Mouse (Mus musculus): ENCODE data around the gene Tstd2.

Gene Tstd2

DNA sequence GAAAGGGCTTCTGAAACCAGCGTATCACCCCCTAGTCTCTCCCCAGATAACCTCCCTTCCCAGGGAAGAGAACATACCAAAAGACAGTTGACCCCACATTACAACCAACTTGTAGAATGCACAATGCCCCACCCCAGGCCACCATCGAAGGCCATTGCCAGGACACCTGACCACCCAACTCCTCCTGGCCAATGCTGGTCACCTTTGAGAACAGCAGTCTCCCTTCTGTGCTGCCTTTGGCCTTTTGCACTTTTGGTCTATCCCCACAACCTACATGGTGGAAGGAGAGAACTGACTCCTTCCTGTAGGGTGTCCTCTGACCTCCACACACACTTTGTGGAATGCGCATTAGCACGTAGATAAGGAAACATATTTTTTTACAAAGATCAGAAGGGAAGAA, 21.0 kb downstream of the Tstd2 start:
- DNase-seq = no peak

DNA sequence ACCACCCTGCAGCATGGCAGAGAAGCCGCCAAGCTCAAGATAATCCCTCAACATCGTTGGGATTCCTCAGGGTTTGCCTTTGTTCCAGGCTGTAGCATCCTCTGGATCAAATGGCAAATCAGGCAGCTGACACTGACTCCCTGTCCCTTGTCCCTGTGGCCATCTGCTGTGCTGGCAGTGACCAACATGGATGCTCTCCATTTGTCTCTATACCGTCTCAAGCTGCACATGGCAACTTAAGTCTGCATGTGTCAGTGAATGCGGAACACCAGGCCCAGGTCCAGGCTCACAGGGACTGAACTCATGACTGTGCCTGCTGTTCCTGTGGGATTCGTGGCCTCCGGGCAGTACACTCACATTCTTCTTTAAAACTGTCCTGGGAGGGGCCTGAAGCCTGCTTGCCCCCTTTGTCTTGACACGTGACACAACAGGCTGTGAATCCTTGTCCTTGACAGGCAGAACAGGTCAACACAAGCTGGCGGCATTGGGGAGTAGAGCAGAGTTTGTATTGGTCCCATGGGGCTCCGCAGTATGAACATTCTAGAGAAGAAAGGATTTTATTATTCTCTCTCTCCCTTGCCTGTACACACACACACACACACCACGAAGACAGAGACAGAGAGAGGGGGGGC, 21.8 kb downstream of the Tstd2 start:
- no peak for DNase-seq

DNA sequence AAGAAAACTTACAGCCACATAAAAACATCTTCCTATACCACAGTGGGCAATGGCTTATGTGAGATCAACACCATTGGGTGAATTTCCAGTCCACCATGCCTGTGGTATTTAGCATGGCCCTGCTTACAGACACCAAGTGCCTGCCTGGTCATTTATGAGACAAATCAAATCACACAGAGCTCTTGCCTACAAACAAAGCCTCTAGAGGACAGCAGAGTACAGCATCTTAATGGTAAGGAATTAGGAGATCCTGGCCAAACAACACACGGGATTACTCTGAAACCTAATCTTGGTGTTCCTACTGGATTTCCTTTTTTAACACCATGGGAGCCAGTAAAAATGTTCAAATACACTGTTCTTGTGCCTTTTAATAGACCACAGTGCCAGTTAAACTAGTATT, 23.2 kb downstream of the Tstd2 start:
- DNase-seq = no peak

DNA sequence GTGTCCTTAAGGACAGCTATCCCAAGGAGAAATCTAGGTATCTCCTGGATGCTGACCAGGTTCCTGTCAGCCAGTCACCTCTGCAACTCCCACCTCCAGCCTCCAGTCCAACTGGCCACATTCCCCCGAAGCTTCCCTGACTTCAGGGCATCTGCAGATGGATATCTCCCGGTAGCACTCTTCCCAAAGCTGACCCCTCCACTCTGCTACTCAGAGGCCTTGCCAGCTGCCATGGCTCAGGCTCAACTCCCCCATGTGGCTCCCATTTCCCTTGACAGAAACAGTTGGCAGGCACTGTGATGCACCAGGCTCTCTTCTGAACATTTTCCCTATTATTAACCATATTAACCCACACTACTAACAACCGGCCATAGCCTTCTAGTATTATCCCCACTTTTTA, 27.1 kb downstream of the Tstd2 start:
- DNase-seq = no peak

DNA sequence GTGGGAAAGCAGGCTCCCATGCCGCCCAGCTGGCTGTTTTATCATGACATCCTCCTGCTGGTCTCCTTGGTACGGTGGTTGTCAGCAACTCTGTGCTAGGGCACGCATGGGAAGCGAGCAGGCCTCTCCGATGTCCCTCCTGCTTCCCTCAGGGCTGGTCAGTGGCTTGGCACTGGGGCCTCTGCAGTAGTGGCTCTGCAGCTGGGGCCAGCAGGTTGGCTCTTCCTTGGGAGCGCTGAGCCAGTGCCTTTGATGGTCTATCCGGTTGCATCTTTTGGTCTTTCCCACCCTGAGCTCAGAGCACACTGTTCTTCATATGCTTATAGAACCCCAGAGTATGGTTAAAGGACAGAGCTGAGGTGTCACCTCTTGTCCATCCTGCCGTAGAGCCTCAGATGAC, 28.4 kb downstream of the Tstd2 start:
- DNase-seq = no peak

DNA sequence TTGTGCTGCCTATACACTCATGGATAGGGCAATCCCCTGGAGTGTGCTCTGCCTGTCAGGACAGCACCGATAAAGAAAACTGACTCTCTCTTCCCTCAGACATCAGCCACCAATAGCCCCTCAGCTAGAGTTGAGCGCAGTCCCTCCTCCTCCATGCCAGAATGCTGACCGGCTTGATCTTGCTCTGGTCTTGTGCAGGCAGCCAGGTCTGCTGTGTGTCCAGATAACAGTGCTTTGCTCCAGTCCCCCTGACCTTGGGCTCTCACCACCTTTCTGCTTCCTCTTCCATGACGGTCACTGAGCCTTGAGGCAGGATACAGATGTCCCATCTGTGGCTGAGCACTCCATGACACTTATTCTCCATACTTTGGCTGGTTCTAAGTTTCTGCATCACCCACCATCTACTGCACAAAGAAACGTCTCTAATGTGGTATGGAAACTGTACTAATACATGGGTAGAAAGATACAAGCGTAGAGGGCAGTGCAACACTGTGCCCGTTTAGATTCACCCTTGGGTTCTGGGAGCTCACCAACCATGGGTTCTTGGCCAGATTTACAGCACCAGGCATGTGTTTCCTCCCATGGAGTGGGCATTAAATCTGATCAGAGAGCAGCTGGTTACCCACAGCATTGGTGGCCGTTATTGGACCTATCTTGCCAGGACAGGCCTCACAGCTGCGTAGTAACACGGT, 36.3 kb downstream of the Tstd2 start:
- DNase-seq = no peak

DNA sequence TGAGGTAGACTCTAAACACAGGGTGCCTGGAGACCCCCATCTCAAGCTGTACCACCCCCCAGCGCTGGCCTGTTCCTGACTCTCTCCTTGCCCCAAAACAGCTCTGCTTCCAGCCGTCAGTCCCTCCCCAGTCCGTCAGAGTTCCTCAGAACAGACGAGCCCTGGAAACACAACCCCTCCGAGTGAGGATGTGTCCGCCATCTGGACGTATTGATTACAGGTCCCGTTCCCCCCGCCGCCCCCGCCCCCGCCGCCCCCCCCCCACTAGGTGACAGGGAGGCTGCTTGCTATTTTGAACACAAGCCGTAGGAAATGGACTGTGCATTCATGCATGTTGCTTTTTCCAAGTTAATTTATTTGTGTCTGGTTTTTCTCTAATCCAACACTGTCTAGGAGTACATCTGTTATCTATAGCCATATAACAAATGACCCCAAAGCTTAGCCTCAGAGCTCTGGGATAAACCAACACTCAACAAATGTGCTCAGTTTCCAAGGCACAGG, 37.2 kb downstream of the Tstd2 start:
- DNase-seq = no peak

DNA sequence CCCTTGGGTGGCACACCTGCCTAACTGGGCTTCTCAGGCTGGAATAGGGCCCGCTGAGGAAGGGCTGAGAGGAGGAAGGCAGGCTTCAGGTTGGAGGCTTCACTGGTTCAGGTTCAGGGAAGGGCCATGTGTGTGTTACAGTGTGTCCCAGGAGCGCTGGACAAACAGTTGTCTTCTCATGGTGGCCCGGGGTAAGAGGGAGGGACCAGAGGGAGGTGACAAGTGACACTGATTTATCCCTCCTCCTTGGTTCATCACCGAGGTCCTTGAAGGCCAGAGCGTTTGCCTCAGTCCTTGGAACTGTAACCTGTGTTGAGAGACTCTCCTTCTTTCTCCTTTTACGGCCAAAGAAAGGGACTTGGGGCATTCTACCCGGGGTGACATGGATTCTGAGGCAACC, 38.0 kb downstream of the Tstd2 start:
- DNase-seq = no peak

DNA sequence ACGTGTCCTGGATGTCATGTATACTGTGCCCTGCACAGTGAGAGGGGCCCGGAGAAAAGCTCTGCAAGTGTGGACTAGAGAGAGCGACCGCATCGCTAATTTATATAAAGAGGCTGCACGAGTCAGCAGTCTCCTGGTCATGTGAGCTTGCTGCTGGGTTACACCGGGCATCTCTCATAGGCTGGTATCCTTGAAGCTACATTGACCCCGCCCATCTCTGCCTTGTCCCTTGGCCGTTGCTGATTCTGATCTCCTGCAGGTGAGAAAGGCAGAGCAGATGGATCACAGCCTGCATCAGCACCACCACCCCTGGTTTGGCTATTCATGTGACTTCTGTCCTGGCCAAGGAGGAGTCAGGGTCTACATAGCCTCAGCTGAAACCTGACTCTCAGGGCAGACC, 39.4 kb downstream of the Tstd2 start:
- no peak for DNase-seq

DNA sequence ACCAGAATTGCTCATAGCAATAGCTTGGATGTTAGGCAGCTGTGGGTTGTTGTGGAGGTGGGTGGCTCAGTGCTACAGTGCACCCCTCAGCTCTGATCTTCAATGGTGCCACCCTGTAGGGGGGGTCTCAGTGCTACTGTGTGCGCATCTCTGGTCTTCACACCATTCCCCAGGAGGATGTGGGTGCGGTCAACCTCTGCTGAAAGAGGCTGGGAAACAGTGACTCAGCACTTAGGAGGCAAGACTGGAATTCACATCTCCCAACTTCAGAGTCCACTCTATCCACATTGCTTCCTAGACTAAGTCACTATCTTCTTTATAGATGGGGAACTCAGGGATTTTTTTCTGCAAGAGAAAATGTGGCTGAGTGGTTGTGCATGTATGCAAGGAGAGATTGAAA, 40.9 kb downstream of the Tstd2 start:
- no peak for DNase-seq

DNA sequence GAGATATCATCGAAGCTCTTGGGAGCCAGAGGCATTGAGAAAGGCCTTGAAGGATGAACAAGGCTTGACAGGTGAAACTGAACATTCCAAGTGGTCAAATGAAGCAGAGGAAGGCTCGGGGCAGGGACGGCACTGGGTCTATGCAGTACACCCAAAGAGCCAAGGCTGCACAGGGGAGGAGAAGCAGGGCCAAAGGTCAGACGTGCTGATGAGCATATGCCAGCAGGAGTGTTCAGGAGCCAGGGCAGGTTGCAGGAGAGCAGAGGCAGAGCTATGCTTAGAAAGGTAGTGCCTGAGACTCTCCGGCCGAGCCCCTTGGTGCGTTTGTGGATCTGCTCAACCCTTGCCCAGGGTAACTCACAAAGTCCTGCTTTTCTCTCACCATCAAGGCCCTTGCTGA, 41.9 kb downstream of the Tstd2 start:
- DNase-seq = no peak

DNA sequence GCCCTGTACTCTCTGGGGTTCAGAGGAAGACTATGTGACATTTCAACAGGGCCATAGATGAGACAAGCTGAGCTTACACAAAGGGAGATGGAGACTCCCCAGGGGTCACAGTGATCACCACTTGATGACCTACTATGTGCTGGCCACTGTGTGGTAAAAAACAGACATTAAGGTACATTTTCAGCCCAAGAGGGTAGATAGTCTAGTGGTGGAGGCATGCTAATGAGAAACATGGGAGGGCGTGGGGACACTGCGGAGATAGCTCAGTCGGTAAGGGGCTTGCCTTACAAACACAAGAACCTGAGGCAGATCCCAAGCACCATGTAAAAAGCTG, 42.7 kb downstream of the Tstd2 start:
- no peak for DNase-seq

DNA sequence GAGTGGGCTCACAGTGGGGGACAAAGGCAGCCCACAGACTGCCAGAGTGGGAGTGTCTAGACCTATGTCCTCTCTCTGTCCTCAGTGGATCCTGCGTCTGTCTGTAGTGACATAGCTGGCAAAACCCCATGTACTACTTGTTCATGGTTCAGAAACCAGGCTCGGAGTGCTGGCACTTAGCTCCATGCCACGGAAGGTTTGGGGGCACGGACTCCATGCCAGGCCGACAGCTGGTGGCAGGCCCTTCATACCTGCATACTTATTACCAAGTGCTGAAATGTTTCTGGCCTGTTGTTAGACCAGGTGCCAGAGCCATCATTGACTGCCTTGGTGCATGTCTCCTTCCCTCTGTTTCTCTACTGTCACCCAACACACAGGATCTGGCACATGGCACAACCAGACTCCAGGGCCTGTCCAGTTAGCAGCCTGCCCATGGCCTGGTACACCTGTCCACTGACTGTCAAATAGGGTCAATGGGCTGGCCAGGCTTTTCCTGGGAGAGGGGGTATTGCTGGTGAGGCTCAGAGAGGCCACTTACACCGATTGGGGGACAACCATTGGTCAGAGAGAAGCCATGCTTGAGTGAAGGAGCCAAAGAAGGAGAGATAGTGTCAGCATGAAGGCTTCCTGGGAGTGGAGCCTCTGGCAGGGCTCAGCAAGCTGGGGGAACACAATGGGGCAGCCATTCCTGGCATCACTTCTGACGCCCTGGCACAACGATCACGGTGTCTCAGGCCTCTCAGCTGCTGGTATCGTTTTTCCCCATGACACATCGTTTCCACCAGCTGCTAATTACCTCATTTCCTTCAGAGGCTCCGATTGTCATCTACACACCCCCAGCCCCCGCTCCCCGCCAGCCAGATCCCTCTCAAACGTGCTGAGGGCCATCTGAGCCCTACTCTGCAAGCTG, 43.3 kb downstream of the Tstd2 start:
- DNase-seq = no peak

DNA sequence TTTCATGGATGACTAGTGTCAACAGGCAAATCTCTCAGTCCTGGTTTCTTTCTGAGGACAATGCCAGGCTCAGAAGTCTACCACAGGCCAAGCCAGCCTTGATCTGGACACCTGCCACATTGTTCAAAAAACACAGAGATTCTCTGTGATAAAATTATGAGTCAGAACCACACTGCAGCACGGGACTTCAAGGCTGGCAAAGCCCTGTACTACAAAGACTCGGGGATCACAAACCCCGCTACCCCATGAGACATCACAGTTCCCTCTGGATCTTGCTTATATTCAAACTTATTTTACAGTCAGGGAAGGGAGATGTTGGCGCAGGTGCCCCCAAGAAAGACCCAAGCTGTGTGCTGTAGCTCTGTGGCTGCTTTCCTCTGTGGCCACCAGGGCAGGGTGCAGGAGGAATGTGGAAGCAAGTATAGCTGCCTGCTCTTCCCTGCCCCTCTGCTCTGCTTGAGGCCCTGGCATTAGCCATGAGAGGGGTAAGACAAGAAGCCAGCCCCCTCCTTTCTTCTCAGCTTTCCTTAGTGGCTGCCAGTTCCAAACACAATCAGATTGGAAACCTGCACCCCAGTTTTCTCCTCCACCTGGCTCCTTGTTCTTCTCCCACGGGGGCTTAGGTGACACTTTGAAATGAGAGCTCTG, 45.9 kb downstream of the Tstd2 start:
- DNase-seq = no peak

DNA sequence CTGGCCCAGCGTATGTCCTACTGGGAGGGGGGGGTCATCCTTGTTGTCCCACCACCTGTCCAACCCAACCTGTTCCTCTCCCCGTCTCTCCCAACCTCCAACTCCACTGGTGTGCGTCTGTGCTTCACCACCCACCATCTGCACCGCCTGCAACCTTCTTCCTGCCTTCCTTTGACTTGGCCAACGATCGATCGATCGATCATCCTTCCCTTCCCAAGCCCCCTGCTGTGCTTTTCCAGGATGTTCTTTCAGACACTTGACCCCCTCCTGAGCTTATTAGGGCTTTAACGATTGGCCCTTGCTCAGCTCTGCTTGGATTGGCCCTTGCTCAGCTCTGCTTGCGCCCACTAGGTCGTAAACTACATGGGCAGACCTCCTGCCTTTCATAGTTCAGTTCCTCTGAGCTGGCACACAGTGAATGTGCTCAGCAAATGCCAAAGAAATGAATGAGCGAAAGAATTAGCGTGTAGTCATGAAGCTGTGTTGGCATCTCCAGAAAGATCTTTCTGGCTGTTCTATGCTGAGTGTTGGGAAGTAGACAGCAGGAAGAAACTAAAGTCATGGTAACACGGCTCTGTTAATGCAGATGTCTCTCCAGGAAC, 48.9 kb downstream of the Tstd2 start:
- DNase-seq = no peak

DNA sequence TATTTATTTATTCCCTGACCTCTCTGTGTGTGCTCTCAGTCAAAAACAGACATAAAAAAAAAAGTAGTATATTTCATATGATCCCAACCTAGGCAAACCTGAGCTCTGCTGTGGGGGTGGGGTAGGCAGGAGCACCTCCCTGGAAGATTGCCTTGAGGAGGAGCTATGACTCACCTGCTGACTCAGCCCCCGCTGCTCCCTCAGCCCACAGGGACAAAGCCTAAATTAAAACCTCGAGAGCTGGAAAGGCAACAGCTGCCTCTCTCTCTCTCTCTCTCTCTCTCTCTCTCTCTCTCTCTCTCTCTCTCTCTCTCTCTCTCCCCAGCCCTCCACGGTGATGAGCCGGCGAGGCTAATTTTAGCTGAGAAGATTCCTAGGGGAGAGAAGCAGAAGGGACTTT, 50.6 kb downstream of the Tstd2 start:
- no peak for DNase-seq

DNA sequence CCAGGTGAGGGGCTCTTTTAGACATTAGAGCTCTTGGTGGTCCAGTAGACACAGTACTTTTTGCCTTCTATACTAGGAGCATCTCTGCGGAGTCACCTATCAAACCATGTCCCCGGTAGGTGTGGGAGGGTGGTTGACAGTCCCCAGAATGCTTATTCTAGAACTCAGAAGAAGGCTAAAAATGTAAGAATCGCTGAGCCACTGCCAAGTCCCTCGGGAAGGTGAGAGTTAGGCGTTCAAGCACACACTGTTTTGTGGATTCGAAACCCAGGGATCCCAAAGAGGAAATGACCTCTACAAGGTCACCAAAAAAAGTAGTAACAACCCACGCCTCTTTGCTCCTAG, 51.1 kb downstream of the Tstd2 start:
- no peak for DNase-seq

DNA sequence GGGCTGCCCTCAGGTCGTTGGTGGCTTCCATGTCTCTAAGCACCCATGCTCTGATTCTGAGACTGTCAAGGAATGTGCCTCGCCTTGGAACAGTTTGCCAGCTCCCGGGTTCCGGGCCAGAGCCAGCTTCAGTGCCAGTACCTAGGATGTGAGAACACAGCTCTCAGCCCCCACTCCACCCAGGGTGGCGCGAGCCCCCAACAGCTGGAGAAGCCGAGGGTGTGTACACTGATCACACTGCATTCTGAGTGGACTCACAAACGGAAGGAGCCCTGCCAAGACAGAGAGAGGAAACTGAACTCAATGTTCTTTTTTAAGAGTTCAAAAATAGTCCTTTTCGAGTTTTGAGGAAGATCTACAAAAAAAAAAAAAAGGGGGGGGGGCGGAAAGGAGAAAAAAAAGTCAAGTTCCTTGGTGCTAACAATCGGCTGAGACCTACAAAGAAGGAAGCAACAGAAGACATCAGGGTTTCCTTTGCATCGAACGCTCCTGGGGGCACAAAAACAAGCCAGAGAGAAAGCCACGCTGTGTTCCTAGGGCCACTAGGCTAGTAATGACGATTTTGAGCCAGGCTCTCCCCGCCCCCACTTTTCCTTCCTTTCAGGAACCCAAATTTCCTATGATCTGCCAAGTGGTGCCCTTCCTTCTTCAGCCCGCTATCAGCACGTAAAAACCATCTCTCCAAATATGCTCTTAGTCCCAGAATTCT, 51.6 kb downstream of the Tstd2 start:
- no peak for DNase-seq

DNA sequence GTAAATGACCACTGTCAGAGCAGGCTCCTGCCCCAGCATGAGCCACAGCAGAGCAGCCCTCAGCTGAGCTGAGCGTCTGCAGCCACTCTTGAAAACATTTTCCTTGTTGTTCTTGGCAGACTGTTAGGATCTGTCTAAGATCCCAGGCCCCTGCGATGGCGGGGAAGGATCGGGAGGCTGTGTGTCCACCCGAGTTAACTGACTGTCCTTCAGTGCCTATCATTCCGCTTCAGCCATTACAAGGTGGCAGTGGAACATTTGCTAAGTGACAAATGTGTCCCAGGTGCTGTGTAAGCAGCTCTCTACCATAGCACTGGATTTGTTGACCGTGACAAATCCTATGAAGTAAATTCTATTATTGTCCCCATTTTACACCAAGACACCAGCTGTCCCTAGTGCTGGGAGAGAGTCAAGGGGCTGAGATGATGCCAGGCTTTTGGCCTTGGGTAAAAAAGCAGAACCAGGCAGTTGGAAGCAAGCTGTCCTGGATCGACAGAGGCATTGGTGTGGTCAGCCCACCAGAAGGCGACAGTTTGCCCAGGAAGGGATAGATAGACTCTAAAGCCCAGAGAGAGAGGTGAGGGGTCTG, 53.2 kb downstream of the Tstd2 start:
- no peak for DNase-seq

DNA sequence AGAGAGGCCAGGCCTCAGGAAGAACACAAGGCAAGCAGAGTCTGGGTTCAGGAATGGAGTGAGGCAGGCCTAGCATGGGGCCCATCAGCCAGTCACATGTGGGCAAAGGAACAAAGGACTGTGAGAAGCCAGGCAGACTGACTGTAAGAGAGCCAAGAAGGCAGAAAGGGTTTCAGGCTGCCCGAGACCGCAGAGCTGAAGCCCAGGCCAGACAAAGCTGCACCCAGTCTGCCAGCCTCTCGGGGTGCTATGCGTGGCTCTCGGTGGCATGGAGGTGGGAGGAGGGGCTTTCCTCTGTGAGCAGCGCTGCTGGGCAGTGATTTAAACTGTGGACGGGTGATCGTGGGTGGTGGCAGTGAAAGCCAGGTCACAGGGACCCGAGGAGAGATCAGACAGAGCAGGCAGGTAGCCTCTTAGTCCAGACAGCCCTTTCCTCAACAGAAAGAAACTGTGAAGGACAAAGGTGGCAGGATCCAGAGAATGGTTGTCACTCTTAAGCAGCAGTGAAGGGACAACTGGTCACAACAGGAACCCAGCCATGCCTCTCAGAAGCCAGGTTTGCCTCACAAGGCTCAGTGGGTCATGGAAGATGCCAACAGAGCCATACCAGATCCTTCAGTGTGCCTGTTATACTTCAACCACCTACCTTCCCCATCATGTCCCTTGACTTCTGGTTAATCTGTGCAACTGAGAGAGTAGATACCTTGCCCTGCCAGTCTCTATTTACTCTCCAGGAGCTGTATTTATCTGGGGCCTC, 53.9 kb downstream of the Tstd2 start:
- no peak for DNase-seq

DNA sequence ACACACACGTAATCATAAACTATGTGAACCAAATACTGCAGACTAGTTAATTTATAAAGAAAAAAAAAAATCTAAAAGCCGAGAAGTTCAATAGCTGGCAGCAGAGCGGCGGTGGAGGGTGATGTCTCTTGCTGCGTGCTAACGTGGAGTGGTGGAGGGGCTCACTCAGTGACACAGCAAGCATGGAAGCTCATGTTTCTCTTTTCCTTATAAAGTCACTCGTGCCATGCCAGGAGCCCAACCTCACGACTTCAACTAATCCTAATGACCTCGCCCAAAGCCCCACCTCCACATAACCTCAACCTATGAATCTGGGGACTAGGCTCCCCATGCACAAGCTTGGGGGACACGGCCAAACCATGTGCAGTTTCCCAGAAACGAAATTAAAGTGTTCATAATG, 55.9 kb downstream of the Tstd2 start:
- DNase-seq = no peak
